Mouse (Mus musculus): ENCODE data around the gene Tmed1. TPM values are rescaled to one million over a fixed set of nuclear protein-coding genes. Genes with fewer than 3 reads are reported as not detected.
A peak's percentile ranks its signal among the peaks of the same experiment; 100 is the strongest.
"Not testable (repeated sequence)": the region's sequence is repeated elsewhere in the genome, so short reads cannot be mapped to it uniquely, and the experiment has no call there.

Tmed1 gene
- total RNA-seq, 2 experiments from 2014 or later: 27.6 to 28.1 TPM

- DNase-seq: no peak
These were observed 16.5 kb upstream of the Tmed1 start for GRCm38 (mm10) chr9:21526634-21526944.

- DNase-seq: no peak
These were observed 16.0 kb upstream of the Tmed1 start, which contains the start of gene AB124611 for GRCm38 (mm10) chr9:21525937-21526633. Gene AB124611, plus strand, starts transcription at chr9:21526176.

- DNase-seq: no peak
These were observed 15.3 kb upstream of the Tmed1 start for GRCm38 (mm10) chr9:21525142-21525936.

GRCm38 (mm10) chr9:21518690-21519089, 8.6 kb upstream of the Tmed1 start:
- DNase-seq: not testable (repeated sequence)

GRCm38 (mm10) chr9:21517947-21518495, 8.0 kb upstream of the Tmed1 start:
- DNase-seq: no peak

- DNase-seq: no peak
These were observed 3.4 kb upstream of the Tmed1 start for GRCm38 (mm10) chr9:21513466-21513865.

- no peak for DNase-seq
These were observed 1.0 kb upstream of the Tmed1 start for GRCm38 (mm10) chr9:21511052-21511451.

- no peak for DNase-seq
These were observed 600 bp upstream of the Tmed1 start for GRCm38 (mm10) chr9:21510689-21511015.

- DNase-seq: no peak
These were observed 1.1 kb downstream of the Tmed1 start for GRCm38 (mm10) chr9:21508871-21509404.

GRCm38 (mm10) chr9:21507753-21508430, 2.2 kb downstream of the Tmed1 start:
- DNase-seq: no peak

GRCm38 (mm10) chr9:21505767-21506166, 4.3 kb downstream of the Tmed1 start:
- no peak for DNase-seq

- no peak for DNase-seq
These were observed 6.7 kb downstream of the Tmed1 start for GRCm38 (mm10) chr9:21503352-21503751.

- DNase-seq: no peak
These were observed 11.7 kb downstream of the Tmed1 start for GRCm38 (mm10) chr9:21498284-21498902.

- DNase-seq: no peak
These were observed 12.4 kb downstream of the Tmed1 start for GRCm38 (mm10) chr9:21497664-21498063.

- DNase-seq: no peak
These were observed 13.0 kb downstream of the Tmed1 start for GRCm38 (mm10) chr9:21497050-21497542.

GRCm38 (mm10) chr9:21496308-21497049, 13.6 kb downstream of the Tmed1 start:
- DNase-seq: peak; percentile 76

GRCm38 (mm10) chr9:21494726-21495125, 15.3 kb downstream of the Tmed1 start:
- DNase-seq: no peak

- DNase-seq: no peak
These were observed 16.1 kb downstream of the Tmed1 start for GRCm38 (mm10) chr9:21493907-21494306.

- DNase-seq: no peak
These were observed 19.4 kb downstream of the Tmed1 start for GRCm38 (mm10) chr9:21490696-21491095.

GRCm38 (mm10) chr9:21488246-21488645, 21.8 kb downstream of the Tmed1 start:
- DNase-seq: not testable (repeated sequence)

- no peak for DNase-seq
These were observed 26.0 kb downstream of the Tmed1 start for GRCm38 (mm10) chr9:21484065-21484464.

All from gastrocnemius, postnatal 25 days (tissue).